Mouse (Mus musculus) erythroblast, embryonic 14.5 days (primary cell): Measurements from ENCODE around the gene Ntf5.

Source experiments
- GATA1 ChIP-seq: IDR thresholded peaks from 2 replicates; pipeline ENCODE4 v1.6.1; 2012; ENCODE audit warnings: low read length, inconsistent platforms, mixed read lengths
- TAL1 ChIP-seq: IDR thresholded peaks from 3 replicates; pipeline ENCODE4 v1.6.1; 2012; ENCODE audit warnings: low read length, inconsistent platforms, mixed read lengths

- TF ChIP-seq GATA1 = no peak
- no peak for TF ChIP-seq TAL1
These were observed 23.6 kb downstream of the Ntf5 start for GRCm38 (mm10) chr7:45437046-45437445.
